Mouse (Mus musculus) heart, postnatal 0 days (tissue): Measurements from ENCODE around the gene Itga1. TPM values are rescaled to one million over a fixed set of nuclear protein-coding genes. Genes with fewer than 3 reads are reported as not detected.

Experiments
- ATAC-seq: fragments of 200-750 bp; cut with Nextera tagmentation; 2 replicates; pipeline ENCODE4 v1.8.0; 2017; ENCODE audit warnings: low read depth, moderate number of reproducible peaks, moderate library complexity; ENCODE audit not compliant: insufficient read depth
- DNase-seq: peaks from one replicate; pipeline ENCODE4 v3.0.0-alpha.2; 2016; ENCODE audit warnings: low spot score
- H3K27ac ChIP-seq: fragments of 300-500 bp; sonication (generic); 2 replicates; pipeline ENCODE4 v1.5.1; 2014; ENCODE audit warnings: low read depth, mild to moderate bottlenecking
- H3K27me3 ChIP-seq: fragments of 300-500 bp; sonication (generic); 2 replicates; pipeline ENCODE4 v1.6.1; 2014; ENCODE audit warnings: low read length, mixed read lengths; ENCODE audit not compliant: control insufficient read depth, insufficient read depth
- H3K36me3 ChIP-seq: fragments of 300-500 bp; sonication (generic); replicated peaks from 2 replicates; pipeline ENCODE4 v1.6.1; 2014; ENCODE audit warnings: low read length, mixed read lengths; ENCODE audit not compliant: control insufficient read depth, insufficient read depth
- H3K4me1 ChIP-seq: fragments of 300-500 bp; sonication (generic); 2 replicates; pipeline ENCODE4 v1.6.1; 2014; ENCODE audit warnings: antibody characterized with exemption; ENCODE audit not compliant: control insufficient read depth, insufficient read depth
- H3K4me2 ChIP-seq: fragments of 300-500 bp; sonication (generic); 2 replicates; pipeline ENCODE4 v1.6.1; 2014; ENCODE audit warnings: low read depth, mild to moderate bottlenecking, low read length, moderate library complexity
- H3K4me3 ChIP-seq: fragments of 300-500 bp; sonication (generic); 2 replicates; pipeline ENCODE4 v1.5.1; 2014; ENCODE audit warnings: low read depth, low read length
- H3K9ac ChIP-seq: fragments of 300-500 bp; sonication (generic); replicated peaks from 2 replicates; pipeline ENCODE4 v1.6.1; 2014; ENCODE audit warnings: low read depth, low read length, mixed read lengths
- H3K9me3 ChIP-seq: fragments of 300-500 bp; sonication (generic); replicated peaks from 2 replicates; pipeline ENCODE4 v1.6.1; 2016; ENCODE audit warnings: low read length; ENCODE audit not compliant: control insufficient read depth
- CTCF ChIP-seq: IDR thresholded peaks from 2 replicates; pipeline ENCODE4 v1.5.1; 2016; ENCODE audit warnings: antibody characterized with exemption, control low read depth, low read depth
- EP300 ChIP-seq: IDR thresholded peaks from 2 replicates; pipeline ENCODE4 v1.6.1; 2016; ENCODE audit warnings: antibody characterized with exemption, low read depth
- WGBS: fragments of 180-500 bp; shearing (Covaris S2); extraction: QIAGEN DNeasy Blood & Tissue Kit; methylation state at CpG from one replicate; pipeline ENCODE4 v1.1.7; 2014; 5-methylcytosine and 5-hydroxymethylcytosine counted together
- polyA plus RNA-seq: library from polyadenylated mRNA; unstranded; fragments of >200 nt; fragmentation: Nextera tagmentation; extraction: Ambion mirVana; gene quantifications from 2 replicates; pipeline ENCODE4 v1.2.1, GENCODE M21; 2015
- total RNA-seq: library from RNA; depleted of rRNA; stranded (reverse); fragments of >200 nt; gene quantifications from 2 replicates; pipeline ENCODE4 v1.2.3, GENCODE M21; 2014; ENCODE audit warnings: low replicate concordance

Itga1 gene
- total and polyA plus RNA-seq, 2 experiments from 2014 or later: 16.7 to 41.5 TPM

DNA sequence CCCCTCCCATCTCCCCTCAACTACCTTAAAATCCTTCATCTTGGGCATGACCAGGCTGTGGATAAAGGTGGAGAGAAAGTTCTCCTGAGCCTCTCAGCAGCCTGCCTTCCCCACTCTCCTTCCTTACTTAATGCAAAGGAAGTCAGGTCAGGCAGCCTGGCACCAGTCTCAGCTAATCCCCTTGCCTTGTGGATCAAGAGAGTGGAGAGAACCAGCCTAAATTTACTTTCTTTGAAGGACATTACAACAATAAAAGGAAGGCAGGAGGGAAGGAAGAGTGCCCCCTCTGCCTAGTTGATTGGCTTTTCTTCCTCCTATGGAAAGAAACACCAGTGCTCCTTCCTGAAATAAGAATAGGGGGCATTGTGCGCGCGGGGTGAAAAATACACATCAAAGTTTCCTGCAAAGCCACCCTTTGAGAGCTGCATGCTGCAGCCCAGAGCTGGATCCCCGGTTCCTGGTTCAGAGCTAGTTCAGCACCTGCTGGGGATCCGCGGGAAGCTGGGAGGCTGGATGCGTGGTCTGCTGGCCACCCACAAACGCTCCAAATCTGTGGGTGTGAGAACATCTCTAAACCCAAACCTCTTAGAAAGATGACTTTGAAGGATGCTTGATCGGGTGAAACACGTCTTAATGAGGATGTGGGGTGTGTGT is 170.6 kb downstream of the Itga1 start:
- TF ChIP-seq EP300: no peak
- no peak for TF ChIP-seq CTCF
- H3K4me2 ChIP-seq: peak overlapping the region; percentile 81
- 0 out of 2 replicates have a peak overlapping the region, but pooled peaks have one; percentile 2 for H3K27ac ChIP-seq
- H3K9ac ChIP-seq: peak overlapping the region; percentile 44; the same call in 1 of the 2 replicates
- H3K27me3 ChIP-seq: no peaks in the 10 kb centered on the region
- H3K36me3 ChIP-seq: no peaks in the 10 kb centered on the region
- ATAC-seq (peak; percentile 47), DNase-seq (no peak)
- peak overlapping the region; percentile 54 for H3K4me3 ChIP-seq
- under 1% methylated on average over 10 of the region's 10 CpGs for WGBS
- H3K4me1 ChIP-seq: no peaks in the 10 kb centered on the region
- no peaks in the 10 kb centered on the region for H3K9me3 ChIP-seq

- 57% methylated on average over 1 of the region's 1 CpGs for WGBS
- no peaks in the 10 kb centered on the region for H3K36me3 ChIP-seq
- H3K4me2 ChIP-seq: no peak overlapping the region
- no peaks in the 10 kb centered on the region for H3K4me1 ChIP-seq
- H3K27ac ChIP-seq: no peak overlapping the region
- H3K4me3 ChIP-seq: no peak overlapping the region
- no peak for DNase-seq
- no peak overlapping the region for H3K9ac ChIP-seq
- H3K9me3 ChIP-seq: no peaks in the 10 kb centered on the region
- ATAC-seq: no peak
- H3K27me3 ChIP-seq: no peaks in the 10 kb centered on the region
- TF ChIP-seq EP300 (no peak), CTCF (no peak)
Measured at GRCm38 (mm10) chr13:114924785-114925184, 177.0 kb downstream of the Itga1 start.

DNA sequence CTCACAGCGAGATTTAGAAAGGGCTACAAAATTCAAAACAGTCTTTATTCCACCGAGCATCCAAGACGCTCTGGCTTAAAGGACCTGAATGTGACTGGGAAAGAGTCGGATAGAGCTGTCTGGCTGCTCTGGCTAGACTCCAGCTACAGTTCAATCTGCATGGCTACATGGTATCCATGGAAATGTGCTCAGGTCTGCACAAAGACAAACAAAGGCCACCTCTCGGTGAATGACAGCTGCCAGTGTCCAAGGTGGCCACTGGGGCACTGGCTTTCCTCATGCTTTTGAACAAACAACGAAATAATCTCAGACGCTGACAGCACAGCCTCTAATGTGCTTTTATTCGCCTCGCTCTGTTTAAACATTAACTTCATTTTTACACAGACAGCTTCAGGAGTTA is 178.4 kb downstream of the Itga1 start:
- no peak overlapping the region for H3K4me3 ChIP-seq
- no peaks in the 10 kb centered on the region for H3K9me3 ChIP-seq
- no peaks in the 10 kb centered on the region for H3K27me3 ChIP-seq
- no peaks in the 10 kb centered on the region for H3K36me3 ChIP-seq
- WGBS: 36% methylated on average over 9 of the region's 9 CpGs
- no peak overlapping the region for H3K9ac ChIP-seq
- ATAC-seq (no peak), DNase-seq (no peak)
- no peak overlapping the region for H3K27ac ChIP-seq
- H3K4me1 ChIP-seq: peaks cover 2% of the 10 kb centered on the region; the same call in 1 of the 2 replicates
- TF ChIP-seq CTCF (no peak), EP300 (no peak)
- H3K4me2 ChIP-seq: no peak overlapping the region

DNA sequence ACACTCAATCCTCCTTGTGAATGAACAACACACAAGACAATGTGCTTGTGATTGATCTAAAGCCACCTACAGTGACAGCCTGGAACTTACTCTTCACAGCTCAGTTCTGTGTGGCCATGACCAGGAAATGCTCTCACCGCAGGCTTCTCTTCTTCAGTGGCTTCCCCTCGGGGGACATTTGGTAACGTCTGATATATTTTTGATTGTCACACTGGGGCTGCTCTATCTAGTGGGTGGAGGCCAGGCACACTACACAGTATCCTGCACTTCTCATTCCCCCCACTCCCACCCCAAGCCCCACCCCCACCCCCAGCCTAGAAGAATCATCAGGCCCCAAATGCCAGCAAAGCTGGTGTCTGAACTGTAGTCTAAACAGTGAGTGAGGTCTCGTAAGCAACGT is 186.0 kb downstream of the Itga1 start:
- no peak for ATAC-seq
- no peak for TF ChIP-seq CTCF
- no peak for TF ChIP-seq EP300

GRCm38 (mm10) chr13:114914963-114915362 is 186.8 kb downstream of the Itga1 start:
- 67% methylated on average over 4 of the region's 4 CpGs for WGBS
- DNase-seq (no peak), ATAC-seq (no peak)
- Histone ChIP-seq H3K9me3 (no peaks in the 10 kb centered on the region), H3K36me3 (no peaks in the 10 kb centered on the region), H3K4me1 (peaks cover 6% of the 10 kb centered on the region; the same call in 1 of the 2 replicates), H3K4me3 (no peak overlapping the region), H3K9ac (no peak overlapping the region), H3K4me2 (no peak overlapping the region), H3K27me3 (no peaks in the 10 kb centered on the region), H3K27ac (no peak overlapping the region)
- no peak for TF ChIP-seq CTCF
- TF ChIP-seq EP300: no peak

More for the DNA sequence above, 186.0 kb downstream of the Itga1 start:
- H3K9me3 ChIP-seq: no peaks in the 10 kb centered on the region
- H3K4me2 ChIP-seq: no peak overlapping the region
- no peak for DNase-seq
- H3K4me3 ChIP-seq: no peak overlapping the region
- H3K27me3 ChIP-seq: no peaks in the 10 kb centered on the region
- 47% methylated on average over 5 of the region's 5 CpGs for WGBS
- no peaks in the 10 kb centered on the region for H3K36me3 ChIP-seq
- H3K27ac ChIP-seq: no peak overlapping the region
- H3K4me1 ChIP-seq: peaks cover 6% of the 10 kb centered on the region; the same call in 1 of the 2 replicates
- no peak overlapping the region for H3K9ac ChIP-seq

DNA sequence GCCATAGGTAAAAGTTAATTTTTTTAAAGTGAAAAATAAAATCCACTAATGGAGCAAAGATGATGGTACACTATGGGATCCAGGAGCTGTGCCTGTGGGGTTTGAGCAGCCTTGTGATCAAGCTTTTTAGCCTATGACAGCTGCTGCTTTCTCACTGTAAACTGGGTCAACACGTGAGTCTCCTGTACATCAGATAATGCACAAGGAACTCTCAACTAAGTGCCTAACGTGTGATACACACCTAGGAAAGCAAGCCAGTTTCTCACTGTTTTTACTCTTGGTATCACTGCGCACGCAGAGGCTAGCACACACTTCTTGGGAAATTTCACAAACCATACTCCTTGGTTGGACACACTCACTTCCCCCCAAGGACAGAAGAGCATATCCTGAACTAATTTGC is 187.2 kb downstream of the Itga1 start:
- H3K4me1 ChIP-seq: peaks cover 6% of the 10 kb centered on the region; the same call in 1 of the 2 replicates
- H3K27ac ChIP-seq: no peak overlapping the region
- DNase-seq (no peak), ATAC-seq (no peak)
- no peaks in the 10 kb centered on the region for H3K36me3 ChIP-seq
- H3K9me3 ChIP-seq: no peaks in the 10 kb centered on the region
- WGBS: 77% methylated on average over 4 of the region's 4 CpGs
- no peak for TF ChIP-seq CTCF
- no peak for TF ChIP-seq EP300
- H3K4me3 ChIP-seq: no peak overlapping the region
- H3K27me3 ChIP-seq: no peaks in the 10 kb centered on the region
- H3K9ac ChIP-seq: no peak overlapping the region
- H3K4me2 ChIP-seq: no peak overlapping the region
